Mouse (Mus musculus) leukemia stem cell, adult 10-12 weeks (primary cell): Measurements from ENCODE around the gene Iqcn. TPM values are rescaled to one million over a fixed set of nuclear protein-coding genes. Genes with fewer than 3 reads are reported as not detected.

Source experiments
- polyA plus RNA-seq: library from polyadenylated mRNA; stranded (reverse); fragments of >175 nt; gene quantifications from 2 replicates; pipeline ENCODE4 v1.2.3, GENCODE M21; 2012; ENCODE audit warnings: low replicate concordance

The Iqcn gene
- not detected in 2 replicates for polyA plus RNA-seq

GRCm38 (mm10) chr8:70703287-70703686, at the start of gene Iqcn:
TSS of gene Iqcn (plus strand) at chr8:70703457.

DNA sequence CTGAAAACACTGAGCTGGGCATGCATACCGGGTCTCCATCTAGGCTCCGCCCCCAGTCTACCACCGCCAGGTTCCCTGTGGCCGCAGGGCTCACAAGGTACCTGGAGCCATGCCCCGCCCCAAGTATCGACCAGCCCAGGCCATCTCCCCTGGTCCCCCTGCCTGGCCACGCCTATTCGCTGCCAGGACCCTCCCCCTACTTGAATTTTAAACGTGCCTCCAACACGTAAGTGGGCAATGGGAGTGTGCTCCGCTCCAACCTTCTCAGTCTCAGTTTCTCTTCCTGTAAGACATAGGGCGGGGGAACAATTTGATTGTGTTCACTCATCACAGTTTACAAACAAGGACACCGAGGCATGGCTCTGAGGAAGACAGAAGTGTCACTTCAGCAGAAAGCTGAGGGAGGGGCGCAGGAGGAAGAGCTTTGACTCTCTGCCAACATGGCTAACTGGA, 43.0 kb upstream of the Iqcn start, which contains the start of gene Pgpep1:
TSS of gene Pgpep1 (minus strand) at position 116 of the 453 bp plus-strand sequence.

DNA sequence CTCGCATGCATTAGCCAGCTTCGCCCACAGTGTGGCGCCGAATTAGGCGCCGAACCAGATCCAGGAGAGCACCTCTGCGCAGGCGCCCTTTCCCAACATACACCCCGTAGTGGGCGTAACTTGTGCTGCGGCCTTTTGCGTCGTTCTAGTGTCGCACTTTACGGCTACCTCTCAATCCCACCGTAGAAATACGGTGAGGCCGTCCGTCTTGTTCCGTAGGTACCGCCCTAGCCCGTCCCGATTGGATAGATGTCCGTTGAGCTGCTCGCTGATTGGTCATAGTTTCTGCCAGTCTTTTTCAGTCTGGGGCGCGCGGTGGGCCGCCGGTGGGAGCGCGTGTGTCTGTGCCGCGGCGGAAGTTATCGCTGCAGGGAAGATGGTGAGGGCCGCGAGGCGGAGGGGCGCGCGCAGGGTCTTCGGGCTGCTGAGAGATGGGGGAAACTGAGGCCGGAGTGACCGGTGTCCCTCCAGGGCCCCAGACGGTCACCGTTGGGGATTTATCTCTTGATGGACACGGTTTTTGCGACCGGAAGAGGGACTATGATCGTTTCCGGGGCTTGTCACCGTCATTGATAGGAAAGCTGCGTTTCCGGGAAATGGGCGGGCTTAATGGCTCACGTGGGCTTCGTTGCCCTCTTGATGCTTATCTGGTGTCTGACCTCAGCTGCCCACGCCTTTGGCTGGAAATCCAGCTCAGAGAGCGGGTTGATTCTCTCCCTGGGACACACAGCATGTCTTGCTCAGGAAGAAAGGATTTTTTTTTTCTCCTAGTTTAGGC, 30.0 kb upstream of the Iqcn start, which contains the start of gene Lsm4:
TSS of gene Lsm4 (plus strand) at position 170 of the 778 bp plus-strand sequence.

DNA sequence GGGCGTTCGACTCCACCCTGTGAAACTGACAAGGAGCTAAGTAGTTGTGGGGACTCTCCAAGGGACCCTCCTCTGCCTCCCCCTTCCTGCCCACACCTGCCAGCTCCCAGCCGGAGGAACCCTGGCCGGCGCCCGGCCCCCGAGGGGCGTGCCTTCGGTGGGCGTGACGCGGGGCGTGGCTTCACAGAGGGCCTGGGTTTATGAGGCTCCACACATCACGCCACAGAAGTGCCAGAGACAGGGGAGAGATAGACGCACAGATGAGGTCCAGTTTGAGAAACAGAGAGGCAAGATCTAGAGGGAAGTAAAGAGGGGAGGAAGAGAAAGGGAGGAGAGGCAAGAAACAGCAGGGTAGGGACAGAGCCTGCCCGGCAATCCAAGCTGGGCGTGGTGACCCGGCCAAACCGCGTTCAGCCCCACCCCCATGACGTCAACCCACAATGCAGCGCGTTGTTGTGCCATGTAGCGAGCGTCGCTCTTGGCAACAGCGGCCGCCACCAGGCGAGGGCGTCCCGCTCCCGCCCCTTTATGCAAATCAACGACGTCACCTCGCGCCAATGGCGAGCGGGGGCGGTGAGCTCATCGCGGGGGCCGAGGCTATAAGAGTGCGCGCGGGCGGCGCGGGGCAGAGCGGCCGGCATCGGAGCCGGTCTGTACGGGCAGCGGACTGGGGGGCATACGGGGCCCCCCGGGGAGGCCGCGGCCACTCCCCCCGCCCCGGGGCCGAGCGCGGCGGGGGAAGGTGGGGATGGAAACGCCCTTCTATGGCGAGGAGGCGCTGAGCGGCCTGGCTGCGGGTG, 4.7 kb upstream of the Iqcn start, which contains the start of gene Jund:
TSS of gene Jund (plus strand) at position 640 of the 800 bp plus-strand sequence.

DNA sequence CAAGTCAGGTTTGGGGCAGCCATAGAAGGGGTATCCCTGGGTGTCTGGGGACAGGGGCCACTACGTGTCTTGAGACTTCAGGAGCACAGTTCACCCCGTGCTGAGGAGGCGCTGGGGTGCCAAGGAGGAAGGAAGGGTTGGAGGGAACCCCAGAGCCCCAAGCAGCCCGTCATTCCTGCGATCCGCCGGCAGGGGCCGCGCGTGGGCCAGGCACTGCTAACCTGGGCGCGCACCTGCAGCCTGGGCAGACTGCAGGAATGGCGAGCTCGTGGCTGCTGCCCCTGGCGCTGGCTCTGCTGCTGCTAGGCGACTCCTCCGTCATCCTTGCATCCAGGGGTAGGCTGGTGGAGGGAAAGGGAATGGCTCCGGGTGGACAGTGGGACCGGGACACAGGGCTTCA, 15.0 kb downstream of the Iqcn start, which contains the start of gene Gm3336:
TSS of gene Gm3336 (plus strand) at position 247 of the 400 bp plus-strand sequence.

DNA sequence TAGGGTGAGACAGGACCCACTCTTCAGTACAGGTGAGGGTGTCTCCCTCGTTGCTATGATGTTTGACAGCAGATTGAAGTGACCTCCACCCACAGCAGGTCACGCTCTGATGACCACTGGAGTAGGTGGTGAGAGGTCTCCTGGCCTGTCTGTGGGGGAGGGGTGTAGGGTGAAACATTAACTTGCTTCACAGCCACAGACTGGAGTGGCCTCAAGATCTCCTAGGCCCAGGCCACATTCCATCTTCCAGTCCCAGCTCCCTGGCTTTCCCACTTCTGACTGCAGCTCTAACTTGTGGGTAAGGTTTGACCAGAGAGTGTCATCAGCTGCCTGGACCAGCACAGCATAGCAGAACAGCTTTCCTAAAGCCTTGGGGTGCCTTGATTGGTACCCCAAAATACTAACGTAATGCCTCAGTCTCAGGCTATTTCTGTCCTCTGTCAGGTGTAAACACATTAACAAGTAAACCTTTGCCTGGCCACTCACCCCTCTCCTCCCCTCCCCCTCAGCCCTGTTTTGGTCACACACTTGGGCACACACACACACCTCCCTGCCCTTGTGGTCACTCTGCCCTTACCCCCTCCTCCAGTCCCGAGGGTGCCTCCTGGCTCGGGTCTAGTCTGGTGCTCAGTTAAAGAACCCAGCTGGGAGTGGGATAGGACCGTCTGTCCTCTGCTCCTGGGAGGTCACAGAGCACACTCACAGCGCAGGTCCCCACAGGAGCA, 20.4 kb downstream of the Iqcn start, which contains the start of gene Pde4c:
TSS of gene Pde4c (plus strand) at position 235 of the 725 bp plus-strand sequence.

DNA sequence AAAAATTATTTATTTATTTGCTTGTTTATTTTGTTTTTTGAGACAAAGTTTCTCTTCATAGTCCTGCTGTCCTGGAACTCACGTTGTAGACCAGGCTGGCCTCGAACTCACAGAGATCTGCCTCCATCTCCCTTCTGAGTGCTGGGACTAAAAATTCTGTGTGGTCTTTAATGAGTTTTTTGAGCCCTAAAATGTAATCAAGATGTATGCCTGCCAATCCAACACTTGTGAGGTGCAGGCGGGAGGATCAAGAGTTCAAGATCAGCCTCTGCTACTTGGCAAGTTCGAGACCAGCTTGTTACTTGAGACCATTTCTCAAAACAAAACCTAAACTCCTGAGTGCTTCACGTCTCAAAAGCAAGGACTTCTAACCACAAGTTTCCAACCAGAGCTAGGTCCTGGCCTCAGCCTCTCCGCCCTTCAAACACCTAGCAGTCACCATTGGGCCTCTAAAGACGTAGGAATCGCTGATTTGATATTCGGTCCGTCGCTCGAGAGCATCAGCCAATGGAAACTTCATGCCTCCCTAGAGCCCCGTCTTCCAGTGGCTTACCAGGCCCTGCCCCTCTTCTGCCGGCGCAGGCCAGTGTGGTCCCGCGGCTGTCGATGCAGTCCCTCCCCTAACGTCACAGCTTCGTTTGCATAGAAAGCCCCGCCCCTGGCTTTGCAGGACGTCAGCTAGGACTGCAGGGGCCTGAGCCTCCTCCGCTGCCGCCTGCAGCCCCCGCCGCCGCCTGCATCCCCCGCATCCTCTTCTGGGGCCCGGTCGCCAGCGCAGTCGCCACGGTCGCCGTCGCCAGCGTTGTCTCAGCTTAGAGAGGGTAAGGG, 51.0 kb downstream of the Iqcn start, which contains the start of gene Rab3a:
TSS of gene Rab3a (plus strand) at position 637 of the 828 bp plus-strand sequence.

DNA sequence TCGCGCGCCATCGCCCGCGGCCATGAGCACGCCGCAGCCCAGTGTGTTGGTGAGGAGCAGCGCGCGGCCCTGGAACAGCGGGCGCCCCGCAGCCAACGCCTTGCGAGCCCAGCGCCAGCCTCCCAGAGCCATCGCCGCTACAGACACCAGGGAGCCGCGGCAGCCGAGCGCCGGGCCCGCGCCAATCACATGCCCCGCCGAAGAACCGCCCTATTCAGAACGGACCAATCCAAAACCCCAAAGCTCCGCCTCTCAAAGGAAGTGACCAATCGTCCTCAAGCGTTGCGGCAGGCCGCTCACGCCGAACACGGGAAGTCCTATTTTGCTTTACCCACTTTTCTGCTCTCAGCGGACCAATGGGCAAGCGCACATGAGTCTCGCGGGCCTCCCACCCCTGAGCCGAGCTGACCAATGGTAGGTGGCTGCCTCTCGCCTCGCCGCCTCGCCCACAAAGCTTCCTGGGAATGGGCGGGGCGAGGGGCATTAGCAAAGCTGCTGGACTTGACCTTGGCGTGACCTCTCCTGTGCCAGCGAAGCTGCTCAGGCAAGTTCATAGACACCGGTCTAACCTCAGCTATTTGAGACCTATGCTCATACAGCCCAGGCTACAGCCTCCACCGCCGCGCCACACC, 57.6 kb downstream of the Iqcn start, which contains the start of gene Mpv17l2:
TSS of gene Mpv17l2 (minus strand) at position 172 of the 632 bp plus-strand sequence.

Other genes starting within 250 kb of the Iqcn start
- 4.6 and 9.6 TPM in 2 replicates for gene Klhl26, start 226.5 kb upstream of the Iqcn start, polyA plus RNA-seq
- gene Tmem59l, start 216.1 kb upstream of the Iqcn start, polyA plus RNA-seq, result not detected in 2 replicates
- gene Crlf1, start 210.3 kb upstream of the Iqcn start, polyA plus RNA-seq, result 3.6 and 4.1 TPM in 2 replicates
- gene Rex1bd, start 196.7 kb upstream of the Iqcn start, polyA plus RNA-seq, result 130 and 308 TPM in 2 replicates
- 338 and 558 TPM in 2 replicates for gene Uba52, start 192.7 kb upstream of the Iqcn start, polyA plus RNA-seq
- 1,600 and 2,800 TPM in 2 replicates for gene Fkbp8, start 175.7 kb upstream of the Iqcn start, polyA plus RNA-seq
- 30.5 and 31.3 TPM in 2 replicates for gene Kxd1, start 175.5 kb upstream of the Iqcn start, polyA plus RNA-seq
- gene Ell, start 164.0 kb upstream of the Iqcn start, polyA plus RNA-seq, result 42.1 and 42.5 TPM in 2 replicates
- gene Isyna1, start 109.1 kb upstream of the Iqcn start, polyA plus RNA-seq, result 253 and 312 TPM in 2 replicates
- 1,745 and 3,628 TPM in 2 replicates for gene Ssbp4, start 94.6 kb upstream of the Iqcn start, polyA plus RNA-seq
- 12.7 and 15.0 TPM in 2 replicates for gene Lrrc25, start 87.3 kb upstream of the Iqcn start, polyA plus RNA-seq
- gene Gdf15, start 71.0 kb upstream of the Iqcn start, polyA plus RNA-seq, result 8.6 and 17.1 TPM in 2 replicates
- 3.0 and 4.7 TPM in 2 replicates for gene Pgpep1, start 43.1 kb upstream of the Iqcn start, polyA plus RNA-seq
- gene Lsm4, start 30.2 kb upstream of the Iqcn start, polyA plus RNA-seq, result 259 and 742 TPM in 2 replicates
- gene Jund, start 4.5 kb upstream of the Iqcn start, polyA plus RNA-seq, result 585 and 1,357 TPM in 2 replicates
- gene Gm3336, start 15.1 kb downstream of the Iqcn start, polyA plus RNA-seq, result not detected in 2 replicates
- gene Pde4c, start 20.3 kb downstream of the Iqcn start, polyA plus RNA-seq, result 0.76 and 0.99 TPM in 2 replicates
- gene Rab3a, start 51.2 kb downstream of the Iqcn start, polyA plus RNA-seq, result 20.7 and 31.8 TPM in 2 replicates
- gene Mpv17l2, start 57.5 kb downstream of the Iqcn start, polyA plus RNA-seq, result 124 and 154 TPM in 2 replicates
- gene Pik3r2, start 73.3 kb downstream of the Iqcn start, polyA plus RNA-seq, result 120 and 128 TPM in 2 replicates
- gene Mast3, start 101.6 kb downstream of the Iqcn start, polyA plus RNA-seq, result 318 and 530 TPM in 2 replicates
- 1.1 and 2.2 TPM in 2 replicates for gene Il12rb1, start 105.0 kb downstream of the Iqcn start, polyA plus RNA-seq
- gene Arrdc2, start 136.3 kb downstream of the Iqcn start, polyA plus RNA-seq, result 99.3 and 171 TPM in 2 replicates
- gene Kcnn1, start 159.8 kb downstream of the Iqcn start, polyA plus RNA-seq, result 1.7 and 1.9 TPM in 2 replicates
- 106 and 109 TPM in 2 replicates for gene Ccdc124, start 170.5 kb downstream of the Iqcn start, polyA plus RNA-seq
- 0.40 and 0.42 TPM in 2 replicates for gene Slc5a5, start 189.3 kb downstream of the Iqcn start, polyA plus RNA-seq
- 810 and 4,309 TPM in 2 replicates for gene Rpl18a, start 194.0 kb downstream of the Iqcn start, polyA plus RNA-seq
- 110 and 117 TPM in 2 replicates for gene Map1s, start 202.5 kb downstream of the Iqcn start, polyA plus RNA-seq